Mouse (Mus musculus): ENCODE measurements at regions not wholly inside any gene's neighbourhood (a gene's known extent, or its start where the extent isn't known, plus 50 kb on each side); places are given as distances from the start of the nearest gene placed in this dataset.

- TF ChIP-seq CTCF (IDR thresholded peaks at IDR 0.05; ENCODE audit: low read depth, low read length): no peak
- TF ChIP-seq TAL1 (conservative IDR thresholded peaks at IDR 0.05; ENCODE audit: low read depth, low read length): no peak
- TF ChIP-seq POLR2AphosphoS5 (IDR thresholded peaks at IDR 0.05; ENCODE audit: insufficient replicate concordance, low read depth, low read length): no peak
- no peak for TF ChIP-seq GATA1 (IDR thresholded peaks at IDR 0.05; ENCODE audit: borderline replicate concordance, low read length)
- TF ChIP-seq GATA2 (IDR thresholded peaks at IDR 0.05; ENCODE audit: borderline replicate concordance, low read depth, low read length): no peak
Measured at GRCm38 (mm10) chr14:72241872-72242271, 249.8 kb downstream of the Gm9195 start.
